Mouse (Mus musculus) cerebellum, postnatal 10 days (tissue): Measurements from ENCODE around the gene Hoga1.

Source experiments
- DNase-seq, 2 experiments: peaks; one replicate each; pipeline ENCODE4 v3.0.0; 2021; ENCODE audit warnings: mixed read lengths in 2 of 2

The Hoga1 gene

DNA sequence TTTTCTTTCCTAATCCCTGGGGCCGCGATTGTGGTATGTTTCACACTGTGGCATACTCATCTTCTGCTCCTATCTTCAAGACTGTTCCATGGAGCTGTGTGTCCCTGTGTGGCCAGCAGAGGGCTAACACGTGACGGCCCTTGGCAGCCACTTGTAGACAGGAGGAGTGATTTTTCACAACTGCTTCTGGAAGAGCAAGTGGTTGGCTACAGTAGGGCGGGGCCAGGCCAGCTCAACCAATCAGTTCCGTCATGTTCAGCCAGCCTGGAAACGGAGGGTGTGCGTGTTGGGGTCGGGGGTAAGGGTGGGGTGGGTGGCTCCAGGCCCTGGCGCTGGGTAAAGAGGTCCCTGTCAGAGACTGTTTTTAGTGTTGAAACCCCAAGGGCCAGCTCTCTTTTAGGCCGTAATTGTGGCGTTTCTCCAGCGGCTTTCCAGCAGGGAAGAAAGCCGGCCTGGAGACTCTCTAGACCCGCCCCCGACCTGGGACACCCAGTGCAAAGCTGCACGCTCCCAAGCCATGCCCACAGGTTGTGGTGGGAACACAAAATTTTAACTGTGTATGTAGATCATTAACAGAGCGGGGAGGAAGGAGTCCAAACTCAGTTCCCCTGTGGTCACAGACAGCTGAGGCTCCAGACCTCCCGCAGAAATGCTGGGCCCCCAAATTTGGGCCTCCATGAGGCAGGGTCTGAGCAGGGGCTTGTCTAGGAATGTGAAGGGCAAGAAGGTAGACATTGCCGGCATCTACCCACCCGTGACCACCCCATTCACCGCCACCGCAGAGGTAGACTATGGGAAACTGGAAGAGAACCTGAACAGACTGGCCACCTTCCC is at the start of gene Hoga1:
Gene Hoga1, plus strand, starts transcription at position 342 of the 834 bp plus-strand sequence.
- DNase-seq = peak; percentile 79 to 82

DNA sequence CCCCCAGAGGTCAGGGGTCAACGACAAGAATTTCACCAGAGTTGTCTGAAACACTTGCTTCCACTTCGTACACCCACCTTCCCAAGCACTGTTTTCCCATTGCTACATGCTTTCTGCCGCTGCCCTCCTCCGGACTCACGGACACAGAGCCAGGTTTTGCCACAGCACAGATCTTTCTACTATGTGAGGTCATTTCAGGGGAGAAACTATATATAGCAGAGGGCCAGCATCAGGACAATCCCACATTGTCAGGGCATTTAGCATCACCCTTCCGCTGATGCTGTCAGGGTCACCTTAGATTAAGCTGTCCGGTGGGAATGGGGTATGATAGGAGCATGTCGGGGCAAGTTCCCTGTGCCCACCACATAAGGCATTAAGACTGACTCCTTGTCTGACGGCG is 48.3 kb upstream of the Hoga1 start:
- no peak for DNase-seq

DNA sequence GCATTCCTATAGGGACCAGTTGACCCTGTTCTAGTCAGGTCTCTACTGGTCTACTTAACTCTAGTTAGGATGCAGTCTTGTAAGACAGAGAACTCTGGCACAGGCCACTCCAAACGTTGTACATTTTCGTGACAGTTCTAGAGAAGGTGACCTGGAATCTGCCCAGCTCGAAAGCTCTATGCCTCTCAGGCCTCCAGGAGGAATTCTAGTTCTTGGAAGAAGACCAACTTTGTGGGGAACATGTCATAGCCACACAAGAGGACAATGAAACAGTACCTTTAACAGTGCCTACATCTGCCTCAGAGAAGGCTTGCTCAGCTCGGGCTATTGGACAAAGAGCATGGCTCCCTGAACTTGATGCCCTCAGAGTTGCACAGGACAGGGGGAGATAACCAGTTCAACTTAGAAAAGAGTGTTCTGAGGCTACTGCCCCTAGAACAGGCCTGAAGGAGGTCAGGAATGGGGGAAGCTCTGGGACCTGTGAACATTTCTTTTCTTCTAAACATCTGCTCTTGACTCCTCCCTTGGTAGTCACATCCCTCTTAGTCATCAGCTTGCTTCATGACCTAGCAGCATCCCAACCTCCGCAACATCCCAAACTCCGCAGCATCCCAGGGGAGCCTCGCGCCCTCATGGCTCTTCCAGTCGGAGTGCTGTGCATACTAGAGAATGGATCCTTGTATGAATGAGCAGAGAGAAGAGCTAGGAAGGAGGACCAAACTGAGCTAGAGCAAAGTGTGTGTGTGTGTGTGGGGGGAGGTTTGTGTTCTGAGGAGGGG is 46.5 kb upstream of the Hoga1 start:
- DNase-seq = no peak

DNA sequence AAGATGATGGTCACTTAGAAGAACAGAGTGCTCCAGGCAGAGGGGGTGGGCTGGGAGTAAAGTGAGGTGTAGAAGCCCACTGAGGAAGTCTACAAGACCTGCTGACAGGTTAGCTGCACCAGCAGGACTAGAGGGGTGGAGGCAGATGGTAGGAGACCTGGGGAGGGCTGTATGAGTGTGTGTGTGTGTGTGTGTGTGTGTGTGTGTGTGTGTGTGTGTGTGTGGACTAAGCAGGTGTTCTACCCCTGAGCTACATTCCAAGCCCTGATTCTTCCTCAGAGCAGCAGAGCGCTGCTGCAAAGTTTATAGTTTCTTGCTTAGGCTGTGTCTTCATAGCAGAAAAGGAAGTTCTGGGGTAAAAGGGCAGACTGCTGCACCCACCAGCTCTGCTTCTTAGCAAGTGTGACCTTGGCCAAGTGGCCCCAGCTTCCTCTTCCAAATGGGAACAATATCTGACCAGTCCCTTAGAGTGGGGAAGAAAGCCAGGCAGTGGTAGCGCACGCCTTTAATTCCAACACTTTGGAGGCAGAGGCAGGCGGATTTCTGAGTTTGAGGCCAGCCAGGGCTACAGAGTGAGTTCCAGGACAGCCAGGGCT is 45.6 kb upstream of the Hoga1 start:
- DNase-seq = no peak

DNA sequence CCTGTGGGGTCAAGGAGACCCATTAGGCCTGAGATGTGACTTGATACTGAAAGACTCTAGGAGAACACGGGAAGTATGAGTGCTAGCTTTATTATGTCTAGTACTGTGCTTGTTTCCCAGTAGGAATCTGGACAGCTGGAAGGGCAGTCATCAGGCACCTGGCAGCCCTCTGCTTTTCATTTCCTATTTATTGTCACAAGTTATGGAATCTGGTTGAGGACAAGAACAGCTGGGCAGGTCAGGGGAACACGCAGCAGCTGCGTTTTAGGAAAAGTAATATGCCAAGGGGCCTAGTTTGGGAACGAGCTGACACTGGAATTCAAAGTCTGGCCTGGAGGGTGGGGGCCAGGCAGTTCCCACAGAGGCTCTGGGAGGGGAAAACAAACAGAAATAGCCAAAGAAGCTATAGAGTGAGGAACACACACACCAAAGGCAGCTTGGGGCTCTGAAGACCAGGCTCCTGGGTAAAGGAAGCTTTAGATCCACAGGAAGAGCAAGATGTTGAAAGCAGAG is 44.9 kb upstream of the Hoga1 start:
- no peak for DNase-seq

DNA sequence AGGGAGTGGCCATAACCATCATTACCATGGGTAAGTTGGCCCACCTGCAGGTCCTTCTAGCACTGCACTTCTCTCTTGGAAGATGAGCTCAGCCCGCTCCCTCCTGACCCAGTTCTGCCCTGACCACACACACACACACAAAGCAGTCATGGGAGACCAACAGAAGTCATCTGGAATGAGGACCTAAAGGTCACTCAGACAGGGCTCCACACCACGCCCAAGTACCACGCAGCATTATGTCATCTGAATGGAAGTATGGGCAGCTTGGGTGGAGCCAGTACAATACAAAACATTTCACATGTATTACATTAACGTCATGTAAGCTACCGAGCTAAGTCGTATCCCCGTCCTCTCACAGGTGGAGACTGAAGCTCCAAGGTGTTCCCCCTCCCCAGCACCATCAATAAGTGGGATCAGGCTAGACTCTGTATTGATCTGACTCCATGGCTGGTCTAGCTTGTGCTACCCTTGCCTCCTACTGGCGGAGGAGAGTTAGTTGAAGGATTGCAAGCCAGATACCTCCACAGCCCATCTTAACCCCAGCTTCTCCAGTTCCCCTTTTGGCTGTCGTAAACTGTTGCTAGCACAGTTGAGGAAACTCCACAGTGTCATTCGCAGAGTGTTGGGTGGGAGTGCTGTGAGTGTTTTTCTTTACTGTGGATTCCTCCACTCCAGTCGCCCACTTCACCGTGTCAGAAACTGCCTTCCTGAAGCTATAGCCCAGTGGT is 44.0 kb upstream of the Hoga1 start:
- DNase-seq = no peak

DNA sequence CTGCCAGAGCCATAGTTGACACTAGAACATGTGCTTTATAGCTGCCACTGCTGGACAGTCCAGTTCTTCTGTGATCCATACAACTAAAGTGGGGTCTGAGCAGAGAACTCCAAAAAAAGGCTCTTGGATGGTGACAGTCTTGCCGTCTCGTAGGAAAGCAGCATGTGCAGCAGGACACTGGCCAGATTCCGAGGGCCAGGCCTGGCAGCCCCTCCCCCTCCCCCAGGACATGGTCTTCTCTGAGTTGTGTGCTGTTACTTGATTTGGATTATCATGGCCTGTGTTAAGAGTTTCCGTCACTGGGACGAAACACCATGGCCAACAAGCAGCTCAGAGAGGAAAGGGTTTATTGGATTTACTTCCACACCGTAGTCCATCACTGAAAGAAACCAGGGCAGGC is 41.2 kb upstream of the Hoga1 start:
- peak; percentile 59 to 62 for DNase-seq

DNA sequence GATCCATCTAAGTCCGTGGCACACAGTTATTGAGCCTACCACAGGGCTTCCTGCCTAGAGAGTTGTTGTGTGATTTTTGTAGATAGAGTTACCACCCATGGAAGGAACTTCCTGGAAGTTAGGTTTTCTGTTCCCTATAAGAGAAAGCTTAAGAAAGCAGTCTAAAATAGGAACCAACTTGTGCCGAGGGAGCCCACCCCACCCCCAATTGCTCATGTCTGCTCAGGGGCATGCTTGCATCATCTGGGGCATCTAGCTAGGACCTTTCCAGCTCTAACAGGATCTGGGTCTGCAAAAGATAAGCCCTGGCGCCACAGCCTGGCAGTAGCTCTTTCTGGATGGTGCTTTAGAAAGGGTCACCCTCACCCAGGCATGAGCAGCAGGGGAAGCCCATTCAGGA is 39.8 kb upstream of the Hoga1 start:
- DNase-seq = no peak

DNA sequence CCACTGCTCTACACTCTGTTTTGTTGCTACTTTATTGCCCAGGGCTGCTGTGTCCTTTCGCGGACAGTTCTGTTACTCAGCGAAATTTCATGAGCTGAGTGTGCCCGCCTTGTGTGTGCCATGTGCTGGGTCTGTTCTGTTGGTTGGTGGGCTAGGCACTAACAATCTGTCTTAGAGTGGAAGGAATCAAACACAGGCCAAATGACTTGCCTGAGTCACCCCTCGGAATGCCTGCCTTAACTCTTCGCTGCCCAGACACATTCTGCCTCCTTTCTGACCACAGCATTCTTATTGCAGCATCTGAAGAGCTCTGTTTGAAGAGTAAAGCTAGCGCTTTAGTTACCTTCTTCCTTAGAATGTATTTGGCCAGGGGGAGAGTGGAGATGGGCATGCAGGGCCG is 38.8 kb upstream of the Hoga1 start:
- DNase-seq = no peak

DNA sequence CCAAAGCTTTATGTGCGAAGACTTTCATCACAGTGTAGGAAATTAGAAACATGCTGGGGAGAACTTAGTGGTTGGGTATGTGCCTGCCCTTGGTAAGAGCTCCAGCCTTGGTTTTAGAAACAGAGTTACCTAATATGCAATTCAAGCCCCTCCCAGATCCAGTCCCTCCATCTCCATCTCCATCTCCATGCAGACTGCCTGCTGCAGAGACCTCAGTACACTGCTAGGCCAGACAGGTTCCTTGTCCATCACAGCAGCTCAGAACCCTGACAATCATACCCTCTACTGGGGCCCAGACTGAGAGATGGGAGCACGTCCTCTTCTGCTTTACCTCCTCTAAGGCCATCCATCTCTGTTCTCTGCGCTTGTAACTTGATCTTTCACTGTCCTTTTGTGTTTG is 36.8 kb upstream of the Hoga1 start:
- DNase-seq = no peak

DNA sequence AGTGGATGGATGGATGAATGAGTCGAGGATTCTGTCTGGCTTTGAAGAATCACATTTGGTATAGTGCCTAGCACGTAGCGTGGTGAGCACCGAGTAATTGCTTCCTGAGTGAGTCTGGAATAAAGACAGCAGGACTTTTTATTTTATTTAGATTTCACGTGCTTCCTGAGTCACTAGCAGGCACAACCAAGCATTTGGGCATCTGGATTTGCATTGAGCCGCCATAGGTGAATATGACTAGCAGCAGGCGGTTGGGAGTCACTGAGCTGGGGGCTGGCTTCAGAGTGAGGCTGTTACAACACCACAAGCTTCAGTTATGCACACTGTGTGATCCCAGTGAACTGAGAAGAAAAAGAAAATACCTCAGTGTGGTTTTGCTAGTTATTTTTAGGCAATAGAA is 36.3 kb upstream of the Hoga1 start:
- DNase-seq = no peak

DNA sequence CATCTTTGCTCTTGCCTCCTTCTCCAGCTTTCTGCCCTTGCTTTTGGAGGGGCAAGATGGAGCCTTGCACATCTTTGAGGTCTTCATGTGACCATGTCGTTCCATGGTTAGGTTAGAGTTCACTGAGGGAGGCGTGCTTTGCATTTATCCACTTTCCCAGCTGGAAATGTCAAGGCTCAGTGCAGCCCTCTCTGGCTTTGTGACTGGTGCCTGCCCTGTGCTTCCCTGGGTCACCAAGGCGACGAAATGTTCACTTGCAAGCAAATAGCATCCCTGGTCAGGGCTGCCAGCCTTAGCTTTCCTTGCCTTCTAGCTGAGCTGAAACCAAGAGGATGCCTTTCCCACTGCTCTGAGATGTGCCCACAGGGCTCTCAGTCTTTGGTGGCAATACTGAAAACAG is 35.0 kb upstream of the Hoga1 start:
- no peak for DNase-seq

DNA sequence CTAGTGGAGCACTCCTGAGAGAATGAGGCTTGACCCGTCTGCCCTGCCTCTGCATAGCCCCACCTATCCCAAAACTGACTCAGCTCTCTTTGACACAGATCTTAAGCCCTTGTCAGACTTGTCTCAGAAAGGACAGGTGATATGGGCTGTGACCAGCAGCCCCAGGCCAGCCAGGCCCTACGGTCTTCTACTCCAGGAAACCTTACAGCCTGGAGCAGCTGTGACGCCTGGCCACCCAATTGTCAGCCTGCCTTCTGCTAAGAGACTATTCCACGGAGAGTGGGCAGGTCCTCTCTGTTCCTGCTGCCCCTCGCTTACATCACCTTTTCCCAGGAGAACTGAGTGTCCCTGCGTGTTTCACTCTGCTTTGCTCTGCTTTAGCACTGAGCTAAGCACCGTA is 34.3 kb upstream of the Hoga1 start:
- no peak for DNase-seq

DNA sequence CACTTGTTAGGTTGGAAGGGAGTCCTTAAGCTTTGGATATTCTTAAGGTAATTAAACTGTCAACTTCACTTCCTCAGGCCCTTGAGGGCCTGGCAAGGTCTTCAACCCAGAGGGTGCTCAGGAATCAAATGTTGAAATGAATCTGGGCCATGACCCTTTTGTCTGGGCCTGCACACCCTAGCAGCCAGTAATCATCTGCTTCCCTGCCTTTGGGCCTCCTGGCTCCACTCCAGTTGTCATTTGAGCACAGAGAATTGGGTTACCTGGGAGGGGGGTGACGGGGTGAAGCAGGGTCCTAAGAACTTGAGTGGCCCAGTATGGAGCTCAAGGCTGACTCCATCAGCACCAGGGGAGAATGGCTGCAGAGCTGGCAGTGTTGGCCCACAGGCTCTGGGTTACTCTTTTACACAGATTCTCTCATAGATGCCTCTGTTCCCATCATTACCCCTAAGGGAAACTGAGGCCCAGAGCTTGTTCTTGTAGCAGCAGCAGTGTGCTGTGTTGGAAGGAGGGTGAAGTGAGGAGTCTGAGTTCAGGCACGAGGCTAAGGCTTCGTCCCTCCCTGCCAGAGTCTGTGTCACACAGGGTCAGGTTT is 31.1 kb upstream of the Hoga1 start:
- DNase-seq = no peak

DNA sequence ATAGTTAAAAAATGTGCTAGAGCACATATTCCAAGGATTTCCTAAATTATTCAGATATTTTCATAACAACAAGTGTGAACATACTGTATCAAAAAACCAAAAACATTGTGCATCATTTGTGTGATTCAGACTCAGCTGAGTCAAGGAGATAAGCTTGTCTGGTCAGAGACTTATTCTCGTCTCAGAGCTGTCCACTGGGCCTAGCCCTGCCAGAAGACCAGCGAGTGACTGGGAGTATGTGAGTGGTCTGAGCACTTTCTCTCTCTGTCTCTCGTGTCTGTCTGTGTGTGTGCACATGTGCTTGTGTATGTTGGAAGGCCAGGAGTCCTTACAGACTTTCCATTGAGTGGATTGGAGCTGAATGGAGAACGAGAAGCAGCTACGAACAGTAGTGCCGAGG is 30.4 kb upstream of the Hoga1 start:
- DNase-seq = no peak

DNA sequence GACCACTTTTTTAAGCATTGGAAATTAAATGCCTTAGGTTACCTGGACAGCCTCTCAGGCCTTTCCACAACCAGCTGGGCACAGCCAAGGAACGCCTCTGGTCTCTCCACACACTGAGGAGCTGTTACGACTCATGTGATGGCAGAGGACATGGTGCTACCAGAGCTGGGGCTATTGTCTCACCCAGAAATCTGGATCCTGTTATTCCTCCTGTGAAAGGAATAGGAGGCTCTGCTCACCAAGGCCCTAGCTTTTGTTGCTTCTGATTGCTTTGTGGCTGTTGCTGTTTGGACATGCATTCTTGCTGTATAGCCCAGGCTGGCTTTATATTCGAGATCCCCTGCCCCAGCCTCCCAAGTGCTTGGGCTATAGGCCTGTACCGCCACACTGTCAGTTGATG is 29.2 kb upstream of the Hoga1 start:
- no peak for DNase-seq

DNA sequence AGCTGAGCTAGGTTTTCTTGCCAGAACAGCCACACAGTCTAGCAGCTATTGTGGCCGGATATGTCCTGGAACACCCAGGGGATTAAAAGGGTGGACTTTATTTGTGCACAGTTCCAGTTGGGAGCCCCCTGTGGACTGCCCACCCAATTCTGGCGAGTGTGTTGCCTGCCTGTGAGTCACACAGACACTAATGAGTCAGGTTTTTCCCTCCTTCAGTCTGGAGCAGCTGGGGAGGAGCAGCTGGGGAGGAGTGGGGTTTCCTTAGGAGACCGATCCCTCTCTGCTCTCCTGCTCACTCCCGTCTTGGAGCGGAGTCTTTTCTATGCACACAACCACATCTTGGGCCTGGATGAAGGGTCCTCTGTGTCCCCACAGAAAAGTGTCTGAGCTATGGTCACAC is 28.6 kb upstream of the Hoga1 start:
- peak in 1 of 2 experiments; percentile 38 for DNase-seq

DNA sequence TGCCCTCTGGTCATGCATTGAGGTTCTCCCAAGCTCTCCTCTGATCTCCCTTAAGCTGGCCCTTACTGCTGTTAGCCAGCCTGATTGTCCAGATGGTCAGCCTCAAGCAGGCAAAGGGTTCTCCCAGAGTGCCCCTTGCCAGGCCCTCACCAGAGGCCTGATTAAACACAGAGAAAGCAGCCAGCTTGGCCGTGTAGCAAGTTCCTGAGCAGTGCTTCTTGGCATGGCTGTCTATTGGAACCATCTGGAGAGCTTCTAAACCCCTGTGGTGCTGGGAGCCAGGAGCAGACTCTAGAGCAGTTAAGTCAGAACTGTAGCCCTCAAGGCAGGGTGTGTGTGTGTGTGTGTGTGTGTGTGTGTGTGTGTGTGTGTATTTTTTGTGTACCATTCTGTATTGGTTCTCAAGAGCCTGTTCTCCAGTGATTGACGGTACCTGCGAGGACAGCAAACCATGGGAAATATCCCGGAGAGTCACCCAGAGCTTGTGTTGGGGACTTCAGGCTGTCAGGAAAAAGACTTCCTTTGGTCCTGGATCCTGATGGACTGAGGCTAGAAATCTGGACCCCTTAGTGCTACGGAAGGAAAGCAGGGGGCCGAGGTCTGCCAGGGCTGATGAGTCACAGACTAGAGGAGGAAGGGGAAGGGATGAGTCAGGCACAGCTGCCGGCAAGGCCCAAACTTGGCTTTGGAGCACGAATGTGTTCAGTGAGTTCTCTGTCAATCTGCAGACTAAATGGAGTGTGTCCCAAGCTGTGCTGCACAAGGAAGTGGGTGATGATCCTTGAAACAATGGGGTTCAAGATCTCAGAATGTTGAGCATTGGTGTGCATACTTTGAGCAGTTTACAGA is 27.8 kb upstream of the Hoga1 start:
- DNase-seq = peak; percentile 92 to 94

DNA sequence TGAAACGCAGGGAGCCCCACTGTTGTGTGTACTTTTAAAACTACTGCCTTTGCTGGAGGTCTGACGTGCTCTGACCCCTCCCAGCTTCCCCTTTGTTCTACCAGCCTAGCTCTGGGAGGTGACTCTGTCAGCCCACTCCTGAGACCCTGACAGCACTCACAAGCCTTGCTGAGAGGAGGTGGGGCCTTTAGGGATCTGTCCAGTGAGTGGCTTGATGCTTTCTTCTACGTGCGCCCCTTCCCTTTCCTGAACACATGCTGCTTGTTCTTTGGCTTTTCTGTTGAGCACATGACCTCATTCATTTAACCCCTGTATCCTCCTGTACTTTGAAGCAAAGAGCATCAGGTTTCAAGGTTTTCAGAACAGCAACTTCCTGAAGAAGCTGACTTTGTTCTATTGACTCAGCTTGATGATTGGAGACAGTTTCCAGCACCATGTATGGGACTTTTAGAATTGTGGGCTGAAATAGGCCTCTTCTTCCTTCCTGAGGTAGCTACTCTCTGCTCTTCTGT is 26.3 kb upstream of the Hoga1 start:
- DNase-seq = no peak

DNA sequence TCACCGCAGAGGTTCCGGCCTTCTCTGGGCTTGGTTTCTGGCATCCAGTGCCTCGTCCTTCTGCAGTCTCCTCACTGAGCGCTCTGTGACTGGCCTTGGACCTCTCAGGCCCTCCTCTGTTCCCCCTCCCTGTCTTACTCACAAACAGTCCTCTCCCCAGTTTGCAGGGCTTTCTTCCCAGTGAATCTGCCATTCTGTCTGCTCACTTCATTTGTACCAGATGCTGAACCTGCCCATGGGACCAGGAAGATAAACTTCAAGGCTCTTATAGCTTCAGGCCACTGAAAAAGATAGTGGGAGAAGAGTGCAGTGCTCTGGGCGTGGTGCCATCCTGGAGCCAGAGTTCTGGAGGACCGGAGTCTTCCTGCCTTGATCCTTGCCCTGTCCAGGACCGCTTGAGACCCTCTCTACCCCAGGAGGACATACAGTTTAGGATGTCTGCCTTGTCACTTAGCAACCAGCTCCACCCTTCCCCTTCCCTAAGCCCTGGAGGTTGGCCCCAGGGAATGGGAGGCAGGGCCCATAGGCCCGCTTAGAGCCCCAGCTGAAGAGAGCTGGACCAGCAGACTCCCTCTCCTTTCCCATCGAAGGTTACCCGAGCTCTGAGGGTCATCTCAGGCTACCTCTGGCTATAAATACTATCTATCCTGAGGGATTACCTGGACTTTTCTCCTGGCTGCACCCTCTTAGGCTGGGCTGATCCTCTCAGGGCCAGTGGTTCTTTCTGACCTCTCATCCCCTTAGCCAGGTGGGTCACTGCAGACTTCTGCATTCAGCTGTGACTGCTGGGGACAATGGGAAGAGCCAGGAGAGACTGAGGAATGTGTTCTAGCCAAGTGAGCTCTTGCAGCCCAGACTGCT is 23.5 kb upstream of the Hoga1 start:
- DNase-seq = no peak

DNA sequence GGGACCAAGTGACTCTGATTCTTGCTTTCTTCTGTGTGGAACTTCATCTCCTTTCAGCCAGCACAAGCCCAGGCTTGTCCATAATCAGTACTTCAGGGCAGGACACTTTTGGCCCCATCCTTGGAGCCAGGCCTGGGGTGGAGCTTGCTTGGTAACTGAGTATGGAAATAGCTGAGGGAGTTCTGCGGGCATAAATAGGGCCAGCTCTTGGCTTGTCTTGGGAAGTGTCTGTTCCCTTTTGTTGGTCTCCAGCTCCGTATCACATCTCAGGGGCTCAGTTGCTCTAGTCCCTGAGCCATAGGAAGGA is 22.9 kb upstream of the Hoga1 start:
- no peak for DNase-seq
